Mouse (Mus musculus) liver, adult 10 weeks (tissue): ENCODE measurements around the gene Olfr582. TPM values are rescaled to one million over a fixed set of nuclear protein-coding genes. Genes with fewer than 3 reads are reported as not detected.

ENCODE experiments used
- polyA plus RNA-seq: library from polyadenylated mRNA; stranded (reverse); fragments of 350-450 nt; fragmentation: Illumina TruSeq; extraction: RNeasy Lipid Tissue Mini Kit (QIAGEN cat#74804); gene quantifications from one replicate; pipeline ENCODE4 v1.2.3, GENCODE M21; 2014; ENCODE audit warnings: low read depth, low replicate concordance

Gene Olfr582
- polyA plus RNA-seq = not detected

DNA sequence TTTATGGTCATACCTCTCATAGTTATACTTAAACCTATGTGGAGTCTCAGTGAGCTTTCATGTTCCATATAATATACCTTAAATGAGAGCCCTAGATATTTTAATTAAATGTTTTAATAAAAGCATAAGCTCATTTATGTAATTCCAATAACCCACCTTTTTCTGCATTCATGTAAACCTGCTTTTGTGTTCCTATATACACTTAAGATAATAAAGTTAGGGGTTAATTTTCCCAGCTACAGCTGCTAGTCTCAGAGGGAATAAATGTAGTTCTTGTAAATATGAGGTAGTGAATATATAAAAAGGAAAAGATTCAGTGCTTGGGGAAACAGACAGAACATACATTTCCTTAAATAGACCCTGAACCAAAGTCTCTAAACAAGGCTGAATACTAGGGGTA, at the start of gene Olfr582:
TSS of gene Olfr582 (plus strand) at position 301 of the 400 bp plus-strand sequence.

GRCm38 (mm10) chr7:102989224-102989623, 48.6 kb upstream of the Olfr582 start, which contains the start of gene Olfr578:
Gene Olfr578 (minus strand): TSS chr7:102989324.

DNA sequence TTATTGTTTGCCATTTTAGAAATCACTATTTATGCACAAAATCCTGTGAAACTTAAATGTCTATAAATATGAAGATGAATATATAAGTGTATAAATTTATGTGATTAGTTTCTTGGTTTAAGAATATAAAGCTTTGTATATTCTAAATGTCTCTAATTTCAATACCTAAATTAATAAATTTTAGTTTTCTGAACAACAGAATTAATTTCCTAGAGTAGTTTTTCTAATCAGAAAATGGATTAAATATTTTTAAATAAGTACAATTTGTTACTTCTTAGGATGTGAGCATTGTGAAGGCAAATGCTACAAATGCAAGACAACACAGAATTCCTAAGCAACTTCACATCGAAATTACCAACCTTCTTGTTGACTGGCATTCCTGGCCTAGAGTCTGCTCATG, 13.2 kb downstream of the Olfr582 start, which contains the start of gene Olfr583:
TSS of gene Olfr583 (plus strand) at position 301 of the 400 bp plus-strand sequence.

GRCm38 (mm10) chr7:103081585-103081984, 43.8 kb downstream of the Olfr582 start, which contains the start of gene Olfr584:
Gene Olfr584 (plus strand): TSS chr7:103081885.

Other genes with a start within 250 kb of the Olfr582 start
- gene Olfr564, start 234.5 kb upstream of the Olfr582 start, polyA plus RNA-seq = not detected
- not detected for gene Olfr566, start 179.3 kb upstream of the Olfr582 start, polyA plus RNA-seq
- gene Olfr568, start 160.9 kb upstream of the Olfr582 start, polyA plus RNA-seq = not detected
- gene Olfr569, start 147.1 kb upstream of the Olfr582 start, polyA plus RNA-seq = not detected
- gene Olfr570, start 143.4 kb upstream of the Olfr582 start, polyA plus RNA-seq = not detected
- gene Olfr571, start 120.5 kb upstream of the Olfr582 start, polyA plus RNA-seq = not detected
- not detected for gene Olfr572, start 113.6 kb upstream of the Olfr582 start, polyA plus RNA-seq
- gene Olfr573-ps1, start 95.4 kb upstream of the Olfr582 start, polyA plus RNA-seq = not detected
- gene Olfr574, start 89.6 kb upstream of the Olfr582 start, polyA plus RNA-seq = not detected
- gene Olfr575, start 79.2 kb upstream of the Olfr582 start, polyA plus RNA-seq = not detected
- not detected for gene Olfr576, start 75.4 kb upstream of the Olfr582 start, polyA plus RNA-seq
- gene Olfr577, start 62.1 kb upstream of the Olfr582 start, polyA plus RNA-seq = not detected
- not detected for gene Olfr578, start 48.7 kb upstream of the Olfr582 start, polyA plus RNA-seq
- gene Olfr583, start 13.3 kb downstream of the Olfr582 start, polyA plus RNA-seq = not detected
- gene Olfr584, start 43.9 kb downstream of the Olfr582 start, polyA plus RNA-seq = not detected
- not detected for gene Olfr585, start 59.7 kb downstream of the Olfr582 start, polyA plus RNA-seq
- gene Olfr586, start 87.6 kb downstream of the Olfr582 start, polyA plus RNA-seq = not detected
- not detected for gene Olfr588-ps1, start 102.9 kb downstream of the Olfr582 start, polyA plus RNA-seq
- not detected for gene Olfr589, start 118.3 kb downstream of the Olfr582 start, polyA plus RNA-seq
- gene Olfr591, start 140.3 kb downstream of the Olfr582 start, polyA plus RNA-seq = not detected
- gene Olfr592, start 146.8 kb downstream of the Olfr582 start, polyA plus RNA-seq = not detected
- gene Olfr593, start 173.8 kb downstream of the Olfr582 start, polyA plus RNA-seq = not detected
- gene Olfr594, start 179.0 kb downstream of the Olfr582 start, polyA plus RNA-seq = not detected
- not detected for gene Usp17ld, start 214.5 kb downstream of the Olfr582 start, polyA plus RNA-seq